Mouse (Mus musculus) kidney, embryonic 14.5 days (tissue): ENCODE data around the gene Psmb11. TPM values are rescaled to one million over a fixed set of nuclear protein-coding genes. Genes with fewer than 3 reads are reported as not detected.

Experiments used
- ATAC-seq: fragments of 200-750 bp; cut with Nextera tagmentation; 2 replicates; pipeline ENCODE4 v1.8.0; 2017; ENCODE audit warnings: moderate number of reproducible peaks, mild to moderate bottlenecking, moderate TSS enrichment, moderate library complexity; ENCODE audit not compliant: low FRiP score, low TSS enrichment
- H3K27ac ChIP-seq: fragments of 300-500 bp; sonication (generic); 2 replicates; pipeline ENCODE4 v1.5.1; 2014; ENCODE audit warnings: low read depth, mild to moderate bottlenecking, low read length, moderate library complexity, mixed read lengths
- H3K27me3 ChIP-seq: fragments of 300-500 bp; sonication (generic); 2 replicates; pipeline ENCODE4 v1.6.1; 2014; ENCODE audit warnings: mild to moderate bottlenecking, low read length; ENCODE audit not compliant: control insufficient read depth, insufficient read depth
- H3K36me3 ChIP-seq: fragments of 300-500 bp; sonication (generic); 2 replicates; pipeline ENCODE4 v1.6.1; 2014; ENCODE audit warnings: low read length, mixed read lengths; ENCODE audit not compliant: control insufficient read depth, insufficient read depth
- H3K4me1 ChIP-seq: fragments of 300-500 bp; sonication (generic); 2 replicates; pipeline ENCODE4 v1.6.1; 2014; ENCODE audit warnings: low read length, mixed read lengths; ENCODE audit not compliant: control insufficient read depth, insufficient read depth
- H3K4me2 ChIP-seq: fragments of 300-500 bp; sonication (generic); replicated peaks from 2 replicates; pipeline ENCODE4 v1.6.1; 2014; ENCODE audit warnings: low read depth, mild to moderate bottlenecking, low read length
- H3K4me3 ChIP-seq: fragments of 300-500 bp; sonication (generic); 2 replicates; pipeline ENCODE4 v1.5.1; 2014; ENCODE audit warnings: mild to moderate bottlenecking, low read length
- H3K9ac ChIP-seq: fragments of 300-500 bp; sonication (generic); 2 replicates; pipeline ENCODE4 v1.6.1; 2014; ENCODE audit warnings: low read depth, mild to moderate bottlenecking, low read length, moderate library complexity
- H3K9me3 ChIP-seq: fragments of 300-500 bp; sonication (generic); 2 replicates; pipeline ENCODE4 v1.6.1; 2016; ENCODE audit warnings: low read length; ENCODE audit not compliant: control insufficient read depth
- WGBS: fragments of 180-500 bp; shearing (Covaris S2); extraction: QIAGEN DNeasy Blood & Tissue Kit; methylation state at CpG from one replicate; pipeline ENCODE4 v1.1.7; 2014; 5-methylcytosine and 5-hydroxymethylcytosine counted together
- polyA plus RNA-seq: library from polyadenylated mRNA; unstranded; fragments of >200 nt; fragmentation: Nextera tagmentation; extraction: Ambion mirVana; gene quantifications from 2 replicates; pipeline ENCODE4 v1.2.1, GENCODE M21; 2014

Gene Psmb11
- polyA plus RNA-seq, 1 experiment from 2014 or later = not detected

GRCm38 (mm10) chr14:54597084-54597483 is 24.1 kb upstream of the Psmb11 start:
- WGBS = 83% methylated on average over 7 of the region's 7 CpGs
- Histone ChIP-seq H3K36me3 (peaks cover 6% of the 10 kb centered on the region; the same call in 1 of the 2 replicates), H3K9me3 (0 out of 2 replicates have a peak, but pooled peaks cover 5% of the 10 kb centered on the region)

GRCm38 (mm10) chr14:54601601-54602000 is 19.6 kb upstream of the Psmb11 start:
- H3K27me3 ChIP-seq = no peaks in the 10 kb centered on the region
- no peaks in the 10 kb centered on the region for H3K36me3 ChIP-seq
- H3K4me1 ChIP-seq = peaks cover 15% of the 10 kb centered on the region; the same call in 1 of the 2 replicates
- 43% methylated on average over 2 of the region's 2 CpGs for WGBS
- no peak overlapping the region for H3K4me3 ChIP-seq
- H3K9me3 ChIP-seq = no peaks in the 10 kb centered on the region
- H3K9ac ChIP-seq = no peak overlapping the region
- H3K27ac ChIP-seq = no peak overlapping the region
- H3K4me2 ChIP-seq = no peak overlapping the region
- no peak for ATAC-seq

More at GRCm38 (mm10) chr14:54597084-54597483, 24.1 kb upstream of the Psmb11 start:
- no peak overlapping the region for H3K27ac ChIP-seq
- H3K27me3 ChIP-seq = no peaks in the 10 kb centered on the region
- no peak overlapping the region for H3K4me3 ChIP-seq
- H3K9ac ChIP-seq = no peak overlapping the region
- H3K4me1 ChIP-seq = peaks cover 14% of the 10 kb centered on the region
- ATAC-seq = no peak
- H3K4me2 ChIP-seq = no peak overlapping the region

- Histone ChIP-seq H3K9ac (peak overlapping the region; percentile 84; the same call in 1 of the 2 replicates), H3K36me3 (no peaks in the 10 kb centered on the region), H3K27ac (peak overlapping the region; percentile 95), H3K4me1 (peaks cover 15% of the 10 kb centered on the region; the same call in 1 of the 2 replicates), H3K4me2 (peak overlapping the region; percentile 49), H3K4me3 (peak overlapping the region; percentile 75), H3K27me3 (no peaks in the 10 kb centered on the region), H3K9me3 (no peaks in the 10 kb centered on the region)
- peak; percentile 14; the same call in 1 of the 2 replicates for ATAC-seq
- WGBS = 46% methylated on average over 4 of the region's 4 CpGs
Observed at GRCm38 (mm10) chr14:54602613-54603012, 18.6 kb upstream of the Psmb11 start.

GRCm38 (mm10) chr14:54603038-54603654 is 18.1 kb upstream of the Psmb11 start:
- ATAC-seq = peak; percentile 98
- Histone ChIP-seq H3K27ac (peak overlapping the region; percentile 95), H3K9me3 (no peaks in the 10 kb centered on the region), H3K27me3 (no peaks in the 10 kb centered on the region), H3K4me3 (peak overlapping the region; percentile 75), H3K36me3 (no peaks in the 10 kb centered on the region), H3K4me1 (peaks cover 15% of the 10 kb centered on the region; the same call in 1 of the 2 replicates), H3K9ac (peak overlapping the region; percentile 84), H3K4me2 (peak overlapping the region; percentile 49)
- under 1% methylated on average over 46 of the region's 46 CpGs for WGBS

GRCm38 (mm10) chr14:54603686-54604085 is 17.5 kb upstream of the Psmb11 start:
- peaks cover 15% of the 10 kb centered on the region; the same call in 1 of the 2 replicates for H3K4me1 ChIP-seq
- peak overlapping the region; percentile 49 for H3K4me2 ChIP-seq
- H3K9ac ChIP-seq = 0 out of 2 replicates have a peak overlapping the region, but pooled peaks have one; percentile 84
- no peaks in the 10 kb centered on the region for H3K9me3 ChIP-seq
- ATAC-seq = no peak
- H3K27ac ChIP-seq = peak overlapping the region; percentile 71
- peak overlapping the region; percentile 75 for H3K4me3 ChIP-seq
- no peaks in the 10 kb centered on the region for H3K27me3 ChIP-seq
- WGBS = 83% methylated on average over 8 of the region's 8 CpGs
- H3K36me3 ChIP-seq = no peaks in the 10 kb centered on the region

- ATAC-seq = peak; percentile 57
- Histone ChIP-seq H3K9me3 (no peaks in the 10 kb centered on the region), H3K4me3 (peak within 1 kb of the TSS; percentile 44), H3K4me2 (peak within 1 kb of the TSS; percentile 47), H3K27me3 (no peaks in the 10 kb centered on the region), H3K4me1 (peaks cover 15% of the 10 kb centered on the region; the same call in 1 of the 2 replicates), H3K9ac (peak within 1 kb of the TSS; percentile 62; the same call in 1 of the 2 replicates), H3K36me3 (no peaks in the 10 kb centered on the region), H3K27ac (peak within 1 kb of the TSS; percentile 80)
- WGBS = under 1% methylated on average over 37 of the region's 39 CpGs
Observed at GRCm38 (mm10) chr14:54605752-54606321, 15.4 kb upstream of the Psmb11 start, which contains the start of gene 4931414P19Rik. 4931414P19Rik (minus strand) TSS chr14:54605993.

- no peak overlapping the region for H3K4me2 ChIP-seq
- no peaks in the 10 kb centered on the region for H3K9me3 ChIP-seq
- no peak for ATAC-seq
- peaks cover 15% of the 10 kb centered on the region; the same call in 1 of the 2 replicates for H3K4me1 ChIP-seq
- H3K36me3 ChIP-seq = peaks cover 10% of the 10 kb centered on the region
- no peak overlapping the region for H3K4me3 ChIP-seq
- WGBS = 49% methylated on average over 8 of the region's 8 CpGs
- no peak overlapping the region for H3K27ac ChIP-seq
- no peaks in the 10 kb centered on the region for H3K27me3 ChIP-seq
- H3K9ac ChIP-seq = no peak overlapping the region
Observed at GRCm38 (mm10) chr14:54607226-54607625, 14.0 kb upstream of the Psmb11 start.

GRCm38 (mm10) chr14:54609245-54609644 is 12.0 kb upstream of the Psmb11 start:
- Histone ChIP-seq H3K27ac (no peak overlapping the region), H3K9me3 (no peaks in the 10 kb centered on the region), H3K4me1 (0 out of 2 replicates have a peak, but pooled peaks cover 6% of the 10 kb centered on the region), H3K9ac (no peak overlapping the region), H3K27me3 (no peaks in the 10 kb centered on the region), H3K4me2 (no peak overlapping the region), H3K36me3 (peaks cover 22% of the 10 kb centered on the region), H3K4me3 (no peak overlapping the region)
- no peak for ATAC-seq
- 74% methylated on average over 4 of the region's 4 CpGs for WGBS

- no peak for ATAC-seq
- no peaks in the 10 kb centered on the region for H3K9me3 ChIP-seq
- no peak overlapping the region for H3K4me2 ChIP-seq
- H3K27me3 ChIP-seq = no peaks in the 10 kb centered on the region
- no peak overlapping the region for H3K4me3 ChIP-seq
- no peaks in the 10 kb centered on the region for H3K4me1 ChIP-seq
- no peak overlapping the region for H3K9ac ChIP-seq
- peaks cover 25% of the 10 kb centered on the region for H3K36me3 ChIP-seq
- WGBS = 87% methylated on average over 4 of the region's 4 CpGs
- no peak overlapping the region for H3K27ac ChIP-seq
Observed at GRCm38 (mm10) chr14:54609962-54610361, 11.3 kb upstream of the Psmb11 start.
